Comparison of ENCODE assay signal across 11 mouse cellular contexts in the genomic region with DNA sequence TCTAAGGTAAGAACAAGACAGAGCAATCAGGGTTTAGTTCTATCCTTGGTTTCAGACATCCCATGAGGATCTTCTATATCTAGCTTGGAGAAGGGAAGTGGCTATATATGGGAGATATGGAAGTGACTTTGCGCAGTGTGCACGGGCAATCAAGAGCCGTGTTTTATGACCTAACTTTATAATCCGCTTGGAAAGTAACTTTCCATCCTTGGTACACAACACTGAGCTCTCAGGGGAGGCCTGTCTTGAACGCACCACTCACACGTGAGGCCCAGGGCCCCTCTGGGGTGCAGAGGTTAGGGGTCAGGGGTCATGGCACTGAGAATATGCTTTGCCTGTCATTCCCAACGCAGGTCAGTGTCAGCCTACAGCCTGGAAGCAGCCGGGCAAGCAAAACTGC.
"Had no signal": no experiment of that assay in that cellular context is flagged by ENCODE, and none has a peak within 500 bp of the region (broad histone marks: within the 10 kb centered on the region; RNA-seq: fewer than 3 reads in every experiment).

No protein-coding gene starts in this region.

- H3K9me3 ChIP-seq: liver, embryonic 15.5 days; midbrain, embryonic 15.5 days; neural tube, embryonic 13.5 days had no signal

- H3K27me3 ChIP-seq: liver, embryonic 15.5 days; midbrain, embryonic 15.5 days; neural tube, embryonic 13.5 days had no signal

- H3K9ac ChIP-seq: liver, embryonic 15.5 days; midbrain, embryonic 15.5 days; neural tube, embryonic 13.5 days had no signal

- H3K27ac ChIP-seq: layer of hippocampus, adult 2 months; liver, embryonic 15.5 days; midbrain, embryonic 15.5 days; neural tube, embryonic 13.5 days had no signal

- H3K4me2 ChIP-seq: liver, embryonic 11.5 days; liver, embryonic 15.5 days; midbrain, embryonic 15.5 days; neural tube, embryonic 13.5 days had no signal

- H3K4me1 ChIP-seq: midbrain, embryonic 15.5 days; neural tube, embryonic 13.5 days had no signal

- ATAC-seq: lung, postnatal 0 days; midbrain, embryonic 15.5 days had no signal

- DNase-seq: kidney, postnatal 10 days; kidney, postnatal 4 days; lung, adult 2 months; lung, postnatal 36 days; right cerebral cortex, postnatal 25 days had no signal

- H3K4me3 ChIP-seq: layer of hippocampus, adult 2 months; liver, embryonic 15.5 days; midbrain, embryonic 15.5 days; neural tube, embryonic 13.5 days had no signal
